Mouse (Mus musculus) midbrain, embryonic 14.5 days (tissue): ENCODE measurements around the gene Hus1b. TPM values are rescaled to one million over a fixed set of nuclear protein-coding genes. Genes with fewer than 3 reads are reported as not detected.
A peak's percentile ranks its signal among the peaks of the same experiment; 100 is the strongest.

Experiments used
- ATAC-seq: fragments of 200-750 bp; cut with Nextera tagmentation; 2 replicates; pipeline ENCODE4 v1.8.0; 2017; ENCODE audit warnings: moderate number of reproducible peaks, moderate library complexity; ENCODE audit not compliant: low FRiP score, low TSS enrichment
- DNase-seq: peaks from one replicate; pipeline ENCODE4 v3.0.0-alpha.2; 2015
- H3K27ac ChIP-seq: fragments of 300-500 bp; sonication (generic); replicated peaks from 2 replicates; pipeline ENCODE4 v1.5.1; 2014; ENCODE audit warnings: mild to moderate bottlenecking, low read depth, low read length, moderate library complexity
- H3K27me3 ChIP-seq: fragments of 300-500 bp; sonication (generic); 2 replicates; pipeline ENCODE4 v1.6.1; 2014; ENCODE audit warnings: low read length, control low read depth, mixed read lengths; ENCODE audit not compliant: control insufficient read depth, insufficient read depth
- H3K36me3 ChIP-seq: fragments of 300-500 bp; sonication (generic); 2 replicates; pipeline ENCODE4 v1.6.1; 2014; ENCODE audit warnings: low read length, control low read depth; ENCODE audit not compliant: control insufficient read depth, insufficient read depth
- H3K4me1 ChIP-seq: fragments of 300-500 bp; sonication (generic); 2 replicates; pipeline ENCODE4 v1.6.1; 2014; ENCODE audit warnings: mild to moderate bottlenecking, antibody characterized with exemption, low read length, control low read depth; ENCODE audit not compliant: control insufficient read depth, insufficient read depth
- H3K4me2 ChIP-seq: fragments of 300-500 bp; sonication (generic); 2 replicates; pipeline ENCODE4 v1.6.1; 2014; ENCODE audit warnings: mild to moderate bottlenecking, low read length, moderate library complexity
- H3K4me3 ChIP-seq: fragments of 300-500 bp; sonication (generic); replicated peaks from 2 replicates; pipeline ENCODE4 v1.5.1; 2014; ENCODE audit warnings: low read depth, low read length
- H3K9ac ChIP-seq: fragments of 300-500 bp; sonication (generic); replicated peaks from 2 replicates; pipeline ENCODE4 v1.6.1; 2014; ENCODE audit warnings: mild to moderate bottlenecking, low read length, moderate library complexity
- H3K9me3 ChIP-seq: fragments of 300-500 bp; sonication (generic); 2 replicates; pipeline ENCODE4 v1.6.1; 2016; ENCODE audit warnings: low read length, control low read depth, mixed read lengths; ENCODE audit not compliant: control insufficient read depth
- WGBS: fragments of 180-500 bp; shearing (Covaris S2); extraction: QIAGEN DNeasy Blood & Tissue Kit; methylation state at CpG from one replicate; pipeline ENCODE4 v1.1.7; 2014; 5-methylcytosine and 5-hydroxymethylcytosine counted together
- polyA plus RNA-seq: library from polyadenylated mRNA; unstranded; fragments of >200 nt; fragmentation: Nextera tagmentation; extraction: Ambion mirVana; gene quantifications from 2 replicates; pipeline ENCODE4 v1.2.1, GENCODE M21; 2014

The Hus1b gene
- polyA plus RNA-seq, 1 experiment from 2014 or later: 0.36 TPM

GRCm38 (mm10) chr13:30931613-30932012 lies 15.9 kb downstream of the Hus1b start:
- Histone ChIP-seq H3K4me3 (no peak overlapping the region), H3K27ac (no peak overlapping the region), H3K4me2 (no peak overlapping the region), H3K9me3 (no peaks in the 10 kb centered on the region), H3K36me3 (0 out of 2 replicates have a peak, but pooled peaks cover 6% of the 10 kb centered on the region), H3K9ac (no peak overlapping the region), H3K4me1 (no peaks in the 10 kb centered on the region), H3K27me3 (no peaks in the 10 kb centered on the region)
- DNase-seq (no peak), ATAC-seq (no peak)
- 87% methylated on average over 4 of the region's 4 CpGs for WGBS

- no peak overlapping the region for H3K4me3 ChIP-seq
- no peak for DNase-seq
- ATAC-seq: no peak
- no peak overlapping the region for H3K27ac ChIP-seq
- no peaks in the 10 kb centered on the region for H3K27me3 ChIP-seq
- H3K4me1 ChIP-seq: no peaks in the 10 kb centered on the region
- WGBS: 92% methylated on average over 2 of the region's 2 CpGs
- no peak overlapping the region for H3K4me2 ChIP-seq
- H3K9me3 ChIP-seq: no peaks in the 10 kb centered on the region
- no peak overlapping the region for H3K9ac ChIP-seq
- peaks cover 12% of the 10 kb centered on the region for H3K36me3 ChIP-seq
Measured at GRCm38 (mm10) chr13:30929119-30929518, 18.4 kb downstream of the Hus1b start.

- ATAC-seq: no peak
Measured at GRCm38 (mm10) chr13:30924269-30924668, 23.3 kb downstream of the Hus1b start.

GRCm38 (mm10) chr13:30921914-30922313 lies 25.6 kb downstream of the Hus1b start:
- DNase-seq: no peak
- H3K27me3 ChIP-seq: no peaks in the 10 kb centered on the region
- WGBS: 94% methylated on average over 4 of the region's 4 CpGs
- H3K9me3 ChIP-seq: no peaks in the 10 kb centered on the region
- no peak for ATAC-seq
- H3K4me3 ChIP-seq: no peak overlapping the region
- no peaks in the 10 kb centered on the region for H3K4me1 ChIP-seq
- H3K27ac ChIP-seq: no peak overlapping the region
- H3K36me3 ChIP-seq: peaks cover 9% of the 10 kb centered on the region
- H3K9ac ChIP-seq: no peak overlapping the region
- H3K4me2 ChIP-seq: no peak overlapping the region

More at GRCm38 (mm10) chr13:30924269-30924668, 23.3 kb downstream of the Hus1b start:
- no peak overlapping the region for H3K4me2 ChIP-seq
- WGBS: 94% methylated on average over 6 of the region's 6 CpGs
- H3K4me1 ChIP-seq: no peaks in the 10 kb centered on the region
- no peak overlapping the region for H3K4me3 ChIP-seq
- DNase-seq: no peak
- no peaks in the 10 kb centered on the region for H3K9me3 ChIP-seq
- no peak overlapping the region for H3K27ac ChIP-seq
- no peaks in the 10 kb centered on the region for H3K27me3 ChIP-seq
- H3K9ac ChIP-seq: no peak overlapping the region
- peaks cover 12% of the 10 kb centered on the region for H3K36me3 ChIP-seq

GRCm38 (mm10) chr13:30913757-30914156 lies 33.8 kb downstream of the Hus1b start:
- Histone ChIP-seq H3K9me3 (no peaks in the 10 kb centered on the region), H3K27ac (no peak overlapping the region), H3K36me3 (peaks cover 8% of the 10 kb centered on the region; the same call in 1 of the 2 replicates), H3K27me3 (no peaks in the 10 kb centered on the region), H3K4me3 (no peak overlapping the region), H3K4me2 (no peak overlapping the region), H3K9ac (no peak overlapping the region), H3K4me1 (no peaks in the 10 kb centered on the region)
- no peak for DNase-seq
- no peak for ATAC-seq

- no peak overlapping the region for H3K4me3 ChIP-seq
- 31% methylated on average over 4 of the region's 4 CpGs for WGBS
- no peaks in the 10 kb centered on the region for H3K9me3 ChIP-seq
- DNase-seq (peak; percentile 28), ATAC-seq (no peak)
- H3K4me1 ChIP-seq: no peaks in the 10 kb centered on the region
- no peaks in the 10 kb centered on the region for H3K27me3 ChIP-seq
- H3K36me3 ChIP-seq: peaks cover 8% of the 10 kb centered on the region; the same call in 1 of the 2 replicates
- H3K9ac ChIP-seq: no peak overlapping the region
- H3K4me2 ChIP-seq: no peak overlapping the region
- H3K27ac ChIP-seq: no peak overlapping the region
Measured at GRCm38 (mm10) chr13:30913028-30913427, 34.5 kb downstream of the Hus1b start.

GRCm38 (mm10) chr13:30911931-30912625 lies 35.5 kb downstream of the Hus1b start:
- no peak overlapping the region for H3K4me3 ChIP-seq
- DNase-seq: no peak

GRCm38 (mm10) chr13:30910889-30911288 lies 36.7 kb downstream of the Hus1b start:
- ATAC-seq (no peak), DNase-seq (no peak)
- H3K4me3 ChIP-seq: no peak overlapping the region
- peaks cover 8% of the 10 kb centered on the region; the same call in 1 of the 2 replicates for H3K36me3 ChIP-seq
- no peaks in the 10 kb centered on the region for H3K4me1 ChIP-seq
- no peak overlapping the region for H3K4me2 ChIP-seq
- no peak overlapping the region for H3K9ac ChIP-seq
- no peaks in the 10 kb centered on the region for H3K27me3 ChIP-seq
- H3K27ac ChIP-seq: no peak overlapping the region
- H3K9me3 ChIP-seq: no peaks in the 10 kb centered on the region
- 85% methylated on average over 5 of the region's 5 CpGs for WGBS

More at GRCm38 (mm10) chr13:30911931-30912625, 35.5 kb downstream of the Hus1b start:
- H3K27me3 ChIP-seq: no peaks in the 10 kb centered on the region
- H3K27ac ChIP-seq: no peak overlapping the region
- no peak overlapping the region for H3K9ac ChIP-seq
- H3K36me3 ChIP-seq: peaks cover 8% of the 10 kb centered on the region; the same call in 1 of the 2 replicates
- H3K4me2 ChIP-seq: no peak overlapping the region
- no peak for ATAC-seq
- 85% methylated on average over 5 of the region's 5 CpGs for WGBS
- H3K9me3 ChIP-seq: no peaks in the 10 kb centered on the region
- H3K4me1 ChIP-seq: no peaks in the 10 kb centered on the region

GRCm38 (mm10) chr13:30902286-30902685 lies 45.3 kb downstream of the Hus1b start:
- Histone ChIP-seq H3K36me3 (peaks cover 31% of the 10 kb centered on the region), H3K4me3 (no peak overlapping the region), H3K27ac (no peak overlapping the region), H3K4me2 (no peak overlapping the region), H3K9ac (no peak overlapping the region), H3K9me3 (no peaks in the 10 kb centered on the region), H3K27me3 (no peaks in the 10 kb centered on the region), H3K4me1 (no peaks in the 10 kb centered on the region)
- ATAC-seq (no peak), DNase-seq (no peak)
- 67% methylated on average over 2 of the region's 2 CpGs for WGBS
